Mouse (Mus musculus): ENCODE measurements around the gene Usp53. TPM values are rescaled to one million over a fixed set of nuclear protein-coding genes. Genes with fewer than 3 reads are reported as not detected.

Usp53 gene
- polyA plus RNA-seq, 1 experiment from 2014 or later: 4.5 TPM

GRCm38 (mm10) chr3:122929723-122930122 lies 54.6 kb downstream of the Usp53 start:
- DNase-seq (ENCODE audit: low spot score): no peak
- Histone ChIP-seq H3K4me3 (ENCODE audit: low read depth, low read length) (no peak overlapping the region), H3K9ac (ENCODE audit: low read length) (no peak overlapping the region), H3K4me2 (ENCODE audit: low read depth) (no peak overlapping the region), H3K9me3 (ENCODE audit: control insufficient read depth, low read length) (no peaks in the 10 kb centered on the region), H3K27ac (ENCODE audit: low read depth, low read length) (no peak overlapping the region), H3K27me3 (ENCODE audit: control insufficient read depth, insufficient read depth, low read length) (no peaks in the 10 kb centered on the region), H3K36me3 (ENCODE audit: control insufficient read depth, insufficient read depth, low read length) (peaks cover 2% of the 10 kb centered on the region; the same call in 1 of the 2 replicates), H3K4me1 (ENCODE audit: control insufficient read depth, insufficient read depth, low read length) (no peaks in the 10 kb centered on the region)
- ATAC-seq (ENCODE audit: insufficient read depth, low FRiP score, low TSS enrichment): no peak
- 87% methylated on average over 6 of the region's 6 CpGs for WGBS

GRCm38 (mm10) chr3:122924009-122924914 lies 60.0 kb downstream of the Usp53 start, which contains the start of gene 1810037I17Rik:
TSS of gene 1810037I17Rik (plus strand) at chr3:122924203.
- peak; percentile 97 for DNase-seq (ENCODE audit: low spot score)
- peak within 1 kb of the TSS; percentile 62 for H3K9ac ChIP-seq (ENCODE audit: low read length)
- peak within 1 kb of the TSS; percentile 62; the same call in 1 of the 2 replicates for H3K27ac ChIP-seq (ENCODE audit: low read depth, low read length)
- H3K4me3 ChIP-seq (ENCODE audit: low read depth, low read length): peak within 1 kb of the TSS; percentile 54
- WGBS: under 1% methylated on average over 65 of the region's 68 CpGs
- H3K27me3 ChIP-seq (ENCODE audit: control insufficient read depth, insufficient read depth, low read length): no peaks in the 10 kb centered on the region
- peak; percentile 97 for ATAC-seq (ENCODE audit: insufficient read depth, low FRiP score, low TSS enrichment)
- H3K36me3 ChIP-seq (ENCODE audit: control insufficient read depth, insufficient read depth, low read length): peaks cover 2% of the 10 kb centered on the region; the same call in 1 of the 2 replicates
- peak within 1 kb of the TSS; percentile 65 for H3K4me2 ChIP-seq (ENCODE audit: low read depth)
- no peaks in the 10 kb centered on the region for H3K4me1 ChIP-seq (ENCODE audit: control insufficient read depth, insufficient read depth, low read length)
- H3K9me3 ChIP-seq (ENCODE audit: control insufficient read depth, low read length): no peaks in the 10 kb centered on the region

GRCm38 (mm10) chr3:122923147-122923546 lies 61.2 kb downstream of the Usp53 start:
- H3K9ac ChIP-seq (ENCODE audit: low read length): no peak overlapping the region
- no peak for DNase-seq (ENCODE audit: low spot score)
- no peak overlapping the region for H3K27ac ChIP-seq (ENCODE audit: low read depth, low read length)
- H3K4me3 ChIP-seq (ENCODE audit: low read depth, low read length): no peak overlapping the region
- no peaks in the 10 kb centered on the region for H3K9me3 ChIP-seq (ENCODE audit: control insufficient read depth, low read length)
- H3K27me3 ChIP-seq (ENCODE audit: control insufficient read depth, insufficient read depth, low read length): no peaks in the 10 kb centered on the region
- H3K4me2 ChIP-seq (ENCODE audit: low read depth): no peak overlapping the region
- peaks cover 2% of the 10 kb centered on the region; the same call in 1 of the 2 replicates for H3K36me3 ChIP-seq (ENCODE audit: control insufficient read depth, insufficient read depth, low read length)
- WGBS: 72% methylated on average over 7 of the region's 7 CpGs
- H3K4me1 ChIP-seq (ENCODE audit: control insufficient read depth, insufficient read depth, low read length): no peaks in the 10 kb centered on the region
- no peak for ATAC-seq (ENCODE audit: insufficient read depth, low FRiP score, low TSS enrichment)

GRCm38 (mm10) chr3:122921676-122922527 lies 62.4 kb downstream of the Usp53 start:
- no peak overlapping the region for H3K9ac ChIP-seq (ENCODE audit: low read length)
- no peaks in the 10 kb centered on the region for H3K9me3 ChIP-seq (ENCODE audit: control insufficient read depth, low read length)
- peaks cover 2% of the 10 kb centered on the region; the same call in 1 of the 2 replicates for H3K36me3 ChIP-seq (ENCODE audit: control insufficient read depth, insufficient read depth, low read length)
- no peak overlapping the region for H3K4me3 ChIP-seq (ENCODE audit: low read depth, low read length)
- no peak overlapping the region for H3K27ac ChIP-seq (ENCODE audit: low read depth, low read length)
- H3K27me3 ChIP-seq (ENCODE audit: control insufficient read depth, insufficient read depth, low read length): no peaks in the 10 kb centered on the region
- WGBS: 92% methylated on average over 8 of the region's 8 CpGs
- DNase-seq (ENCODE audit: low spot score) (no peak), ATAC-seq (ENCODE audit: insufficient read depth, low FRiP score, low TSS enrichment) (no peak)
- H3K4me1 ChIP-seq (ENCODE audit: control insufficient read depth, insufficient read depth, low read length): no peaks in the 10 kb centered on the region
- no peak overlapping the region for H3K4me2 ChIP-seq (ENCODE audit: low read depth)

GRCm38 (mm10) chr3:122920572-122921435 lies 63.5 kb downstream of the Usp53 start:
- no peak for ATAC-seq (ENCODE audit: insufficient read depth, low FRiP score, low TSS enrichment)
- 65% methylated on average over 8 of the region's 8 CpGs for WGBS
- no peak for DNase-seq (ENCODE audit: low spot score)
- no peak overlapping the region for H3K4me2 ChIP-seq (ENCODE audit: low read depth)
- no peaks in the 10 kb centered on the region for H3K9me3 ChIP-seq (ENCODE audit: control insufficient read depth, low read length)
- H3K4me3 ChIP-seq (ENCODE audit: low read depth, low read length): no peak overlapping the region
- H3K27me3 ChIP-seq (ENCODE audit: control insufficient read depth, insufficient read depth, low read length): no peaks in the 10 kb centered on the region
- H3K9ac ChIP-seq (ENCODE audit: low read length): no peak overlapping the region
- no peak overlapping the region for H3K27ac ChIP-seq (ENCODE audit: low read depth, low read length)
- no peaks in the 10 kb centered on the region for H3K36me3 ChIP-seq (ENCODE audit: control insufficient read depth, insufficient read depth, low read length)
- no peaks in the 10 kb centered on the region for H3K4me1 ChIP-seq (ENCODE audit: control insufficient read depth, insufficient read depth, low read length)

GRCm38 (mm10) chr3:122919260-122919659 lies 65.0 kb downstream of the Usp53 start, which contains the start of gene Gm10959:
TSS of gene Gm10959 (minus strand) at chr3:122919360.
- Histone ChIP-seq H3K9me3 (ENCODE audit: control insufficient read depth, low read length) (no peaks in the 10 kb centered on the region), H3K27ac (ENCODE audit: low read depth, low read length) (no peak within 1 kb of the TSS), H3K4me3 (ENCODE audit: low read depth, low read length) (no peak within 1 kb of the TSS), H3K27me3 (ENCODE audit: control insufficient read depth, insufficient read depth, low read length) (no peaks in the 10 kb centered on the region), H3K4me1 (ENCODE audit: control insufficient read depth, insufficient read depth, low read length) (no peaks in the 10 kb centered on the region), H3K9ac (ENCODE audit: low read length) (no peak within 1 kb of the TSS), H3K36me3 (ENCODE audit: control insufficient read depth, insufficient read depth, low read length) (no peaks in the 10 kb centered on the region), H3K4me2 (ENCODE audit: low read depth) (no peak within 1 kb of the TSS)
- 75% methylated on average over 8 of the region's 8 CpGs for WGBS
- DNase-seq (ENCODE audit: low spot score) (no peak), ATAC-seq (ENCODE audit: insufficient read depth, low FRiP score, low TSS enrichment) (no peak)

GRCm38 (mm10) chr3:122918672-122919071 lies 65.6 kb downstream of the Usp53 start:
- H3K27ac ChIP-seq (ENCODE audit: low read depth, low read length): no peak overlapping the region
- no peaks in the 10 kb centered on the region for H3K27me3 ChIP-seq (ENCODE audit: control insufficient read depth, insufficient read depth, low read length)
- H3K36me3 ChIP-seq (ENCODE audit: control insufficient read depth, insufficient read depth, low read length): no peaks in the 10 kb centered on the region
- ATAC-seq (ENCODE audit: insufficient read depth, low FRiP score, low TSS enrichment) (no peak), DNase-seq (ENCODE audit: low spot score) (no peak)
- no peak overlapping the region for H3K4me3 ChIP-seq (ENCODE audit: low read depth, low read length)
- no peak overlapping the region for H3K9ac ChIP-seq (ENCODE audit: low read length)
- no peaks in the 10 kb centered on the region for H3K4me1 ChIP-seq (ENCODE audit: control insufficient read depth, insufficient read depth, low read length)
- H3K9me3 ChIP-seq (ENCODE audit: control insufficient read depth, low read length): no peaks in the 10 kb centered on the region
- H3K4me2 ChIP-seq (ENCODE audit: low read depth): no peak overlapping the region
- 81% methylated on average over 2 of the region's 2 CpGs for whole genome bisulfite sequencing

- 89% methylated on average over 6 of the region's 6 CpGs for WGBS
- Histone ChIP-seq H3K4me2 (ENCODE audit: low read depth) (no peak overlapping the region), H3K36me3 (ENCODE audit: control insufficient read depth, insufficient read depth, low read length) (no peaks in the 10 kb centered on the region), H3K27me3 (ENCODE audit: control insufficient read depth, insufficient read depth, low read length) (no peaks in the 10 kb centered on the region), H3K9me3 (ENCODE audit: control insufficient read depth, low read length) (no peaks in the 10 kb centered on the region), H3K9ac (ENCODE audit: low read length) (no peak overlapping the region), H3K4me3 (ENCODE audit: low read depth, low read length) (no peak overlapping the region), H3K4me1 (ENCODE audit: control insufficient read depth, insufficient read depth, low read length) (no peaks in the 10 kb centered on the region), H3K27ac (ENCODE audit: low read depth, low read length) (no peak overlapping the region)
- ATAC-seq (ENCODE audit: insufficient read depth, low FRiP score, low TSS enrichment) (no peak), DNase-seq (ENCODE audit: low spot score) (no peak)
Measured at GRCm38 (mm10) chr3:122916191-122916680, 68.1 kb downstream of the Usp53 start.

Data from neural tube, embryonic 11.5 days (tissue).